27 mouse cellular contexts compared by ENCODE assay signal in the genomic region with DNA sequence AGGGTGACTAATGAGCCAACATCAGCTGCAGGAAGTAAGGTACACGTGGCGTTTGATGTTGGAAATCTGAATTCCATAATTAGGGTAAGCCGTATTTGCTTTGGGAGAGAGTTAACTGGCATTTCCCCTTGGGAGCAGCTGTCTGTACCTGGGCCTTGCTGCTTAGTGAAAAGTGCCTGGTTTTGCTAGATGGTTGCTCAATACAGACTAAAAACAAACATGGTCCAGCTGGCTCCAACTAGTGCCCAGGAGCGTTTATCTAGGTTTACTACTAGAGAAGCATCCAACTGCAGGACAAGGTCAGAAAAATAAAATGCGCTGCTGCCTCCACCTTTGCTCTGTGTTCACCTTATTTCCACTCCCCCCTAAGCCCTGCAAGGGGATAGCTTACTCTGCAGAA. TPM values are rescaled to one million over a fixed set of nuclear protein-coding genes. Genes with fewer than 3 reads are reported as not detected.
A peak's percentile ranks its signal among the peaks of the same experiment; 100 is the strongest.
DNase-seq lines count a peak whose midpoint lies in the region; ATAC-seq and TF ChIP-seq lines count a peak whose summit lies in the region.
"Had no signal": no experiment of that assay in that cellular context is flagged by ENCODE, and none has a peak within 500 bp of the region (broad histone marks: within the 10 kb centered on the region; RNA-seq: fewer than 3 reads in every experiment).

No protein-coding gene starts in this region.

- 49% methylated on average over 5 of the region's 5 CpGs for WGBS in heart, adult 2 months
- 42% methylated on average over 5 of the region's 5 CpGs for WGBS in embryonic facial prominence, embryonic 14.5 days
- 48% methylated on average over 5 of the region's 5 CpGs for WGBS in stomach, embryonic 15.5 days

- no peak for TF ChIP-seq CTCF in heart, adult 2 months (IDR thresholded peaks at IDR 0.05)

- peak in 1 of 2 experiments; percentile 24 for DNase-seq in heart, adult 2 months
- no peak for DNase-seq in heart, postnatal 10 days
- peak; percentile 13 for DNase-seq in kidney, adult 9 months
- no peak for DNase-seq in kidney, postnatal 4 days
- peak; percentile 29 for DNase-seq in embryonic facial prominence, embryonic 14.5 days (ENCODE audit: low spot score)
- DNase-seq in thymus, postnatal 14 days, result no peak
- DNase-seq: adrenal gland, adult 8-10 months; B cell, adult 2 months; cerebellum, adult 2 months; cerebellum, postnatal 25 days; gastrocnemius, postnatal 10 days; lung, embryonic 14.5 days; lung, postnatal 4 days; right cerebral cortex, postnatal 14 days; thymus, postnatal 25 days had no signal

- H3K4me3 ChIP-seq in heart, adult 2 months, result no peak overlapping the region
- no peak overlapping the region for H3K4me3 ChIP-seq in embryonic facial prominence, embryonic 14.5 days (ENCODE audit: low read depth, low read length)
- no peak overlapping the region for H3K4me3 ChIP-seq in stomach, embryonic 15.5 days (replicated peaks)
- H3K4me3 ChIP-seq: embryonic facial prominence, embryonic 15.5 days; forebrain, embryonic 15.5 days; hindbrain, embryonic 15.5 days; intestine, embryonic 15.5 days; left cerebral cortex, adult 2 months; limb, embryonic 15.5 days; midbrain, embryonic 15.5 days; neural tube, embryonic 12.5 days had no signal

- intact Hi-C loops in heart, adult 2 months (cut with DNase I), result no loop called here
- intact Hi-C loops in heart, postnatal 10 days (cut with DNase I), result no loop called here

- H3K27me3 ChIP-seq in heart, adult 2 months (ENCODE audit: control insufficient read depth, insufficient read depth, low read length), result no peaks in the 10 kb centered on the region
- no peaks in the 10 kb centered on the region for H3K27me3 ChIP-seq in embryonic facial prominence, embryonic 14.5 days (replicated peaks; ENCODE audit: control insufficient read depth, insufficient read depth, low read length)
- H3K27me3 ChIP-seq in stomach, embryonic 15.5 days (replicated peaks), result no peaks in the 10 kb centered on the region
- H3K27me3 ChIP-seq: CH12.LX; embryonic facial prominence, embryonic 15.5 days; forebrain, embryonic 15.5 days; hindbrain, embryonic 15.5 days; intestine, embryonic 15.5 days; limb, embryonic 15.5 days; midbrain, embryonic 15.5 days; neural tube, embryonic 12.5 days had no signal

- H3K9me3 ChIP-seq in embryonic facial prominence, embryonic 14.5 days (ENCODE audit: control insufficient read depth, low read length), result no peaks in the 10 kb centered on the region
- no peaks in the 10 kb centered on the region for H3K9me3 ChIP-seq in stomach, embryonic 15.5 days
- H3K9me3 ChIP-seq: embryonic facial prominence, embryonic 15.5 days; forebrain, embryonic 15.5 days; G1E; hindbrain, embryonic 15.5 days; intestine, embryonic 15.5 days; limb, embryonic 15.5 days; midbrain, embryonic 15.5 days; neural tube, embryonic 12.5 days had no signal

- peak overlapping the region; percentile 33; the same call in 1 of the 2 replicates for H3K27ac ChIP-seq in heart, adult 2 months
- no peak overlapping the region for H3K27ac ChIP-seq in embryonic facial prominence, embryonic 14.5 days (replicated peaks; ENCODE audit: low read depth, low read length)
- H3K27ac ChIP-seq in stomach, embryonic 15.5 days, result peak overlapping the region; percentile 40; the same call in 1 of the 2 replicates
- H3K27ac ChIP-seq: embryonic facial prominence, embryonic 15.5 days; forebrain, embryonic 15.5 days; hindbrain, embryonic 15.5 days; intestine, embryonic 15.5 days; left cerebral cortex, adult 2 months; limb, embryonic 15.5 days; midbrain, embryonic 15.5 days; neural tube, embryonic 12.5 days had no signal

- H3K79me2 ChIP-seq in heart, adult 2 months (replicated peaks; ENCODE audit: control insufficient read depth, insufficient read depth, low read length), result no peaks in the 10 kb centered on the region

- no peak for TF ChIP-seq POLR2A in heart, adult 2 months (IDR thresholded peaks at IDR 0.05; ENCODE audit: insufficient read depth, low read depth, low read length)

- no peak overlapping the region for H3K4me2 ChIP-seq in embryonic facial prominence, embryonic 14.5 days (ENCODE audit: low read depth, low read length)
- no peak overlapping the region for H3K4me2 ChIP-seq in stomach, embryonic 15.5 days
- H3K4me2 ChIP-seq: embryonic facial prominence, embryonic 15.5 days; forebrain, embryonic 15.5 days; heart, embryonic 11.5 days; hindbrain, embryonic 15.5 days; intestine, embryonic 15.5 days; limb, embryonic 15.5 days; lung, embryonic 14.5 days; midbrain, embryonic 15.5 days; neural tube, embryonic 12.5 days had no signal

- peaks cover 7% of the 10 kb centered on the region for H3K4me1 ChIP-seq in heart, adult 2 months (ENCODE audit: control insufficient read depth, insufficient read depth, low read length)
- peaks cover 5% of the 10 kb centered on the region; the same call in 1 of the 2 replicates for H3K4me1 ChIP-seq in embryonic facial prominence, embryonic 14.5 days (ENCODE audit: control insufficient read depth, insufficient read depth, low read length)
- no peaks in the 10 kb centered on the region for H3K4me1 ChIP-seq in stomach, embryonic 15.5 days
- H3K4me1 ChIP-seq: hindbrain, embryonic 15.5 days; intestine, embryonic 15.5 days; midbrain, embryonic 15.5 days; neural tube, embryonic 12.5 days had no signal

- no peak for TF ChIP-seq EP300 in heart, adult 2 months (IDR thresholded peaks at IDR 0.05; ENCODE audit: insufficient read depth, low read depth, low read length)

- ATAC-seq in embryonic facial prominence, embryonic 14.5 days (ENCODE audit: low read depth), result no peak
- peak; percentile 20; the same call in 1 of the 2 replicates for ATAC-seq in stomach, embryonic 15.5 days (ENCODE audit: insufficient read depth, low FRiP score, low read depth)
- ATAC-seq: forebrain, embryonic 15.5 days; intestine, embryonic 15.5 days; midbrain, embryonic 15.5 days had no signal

- no peak overlapping the region for H3K9ac ChIP-seq in heart, adult 2 months (ENCODE audit: low read depth, low read length)
- H3K9ac ChIP-seq in embryonic facial prominence, embryonic 14.5 days (ENCODE audit: low read depth, low read length), result no peak overlapping the region
- no peak overlapping the region for H3K9ac ChIP-seq in stomach, embryonic 15.5 days
- H3K9ac ChIP-seq: embryonic facial prominence, embryonic 15.5 days; forebrain, embryonic 15.5 days; hindbrain, embryonic 15.5 days; intestine, embryonic 15.5 days; limb, embryonic 15.5 days; lung, embryonic 14.5 days; midbrain, embryonic 15.5 days; neural tube, embryonic 12.5 days had no signal

- H3K36me3 ChIP-seq in heart, adult 2 months (ENCODE audit: control insufficient read depth, insufficient read depth, low read length), result no peaks in the 10 kb centered on the region
- no peaks in the 10 kb centered on the region for H3K36me3 ChIP-seq in embryonic facial prominence, embryonic 14.5 days (ENCODE audit: control insufficient read depth, insufficient read depth, low read length)
- H3K36me3 ChIP-seq in stomach, embryonic 15.5 days, result no peaks in the 10 kb centered on the region
- H3K36me3 ChIP-seq: embryonic facial prominence, embryonic 15.5 days; forebrain, embryonic 15.5 days; G1E; hindbrain, embryonic 15.5 days; intestine, embryonic 15.5 days; limb, embryonic 15.5 days; midbrain, embryonic 15.5 days; neural tube, embryonic 12.5 days had no signal

RNA-seq across cellular contexts. Expression of gene Papss2, which starts 45.1 kb away (rescaled TPM):
- 10 to 100 TPM; 12.2 to 14.0 TPM for total RNA-seq in heart, adult 2 months (2021)
- polyA plus RNA-seq in heart, adult 2 months (2012; rRNA removed), result 6.2 and 9.1 TPM in 2 replicates
- 10 to 100 TPM; 16.0 to 16.8 TPM for total RNA-seq in heart, postnatal 10 days (2021)
- 26.6 and 28.1 TPM in 2 replicates for polyA plus RNA-seq in embryonic facial prominence, embryonic 14.5 days (2014; fragmentation: Nextera tagmentation; extraction: Ambion mirVana)
- polyA plus RNA-seq in stomach, embryonic 15.5 days (2015; fragmentation: Nextera tagmentation; extraction: Ambion mirVana), result 9.3 and 10.8 TPM in 2 replicates

Comparison
In these comparisons a context has a peak if more than half of its experiments do, and no peak if none do; other contexts are left out.
1. DNase-seq: peak in kidney, adult 9 months (single experiment) and embryonic facial prominence, embryonic 14.5 days (single experiment); none in heart, postnatal 10 days (0 of 2), kidney, postnatal 4 days (0 of 2) and thymus, postnatal 14 days (single experiment).